Mouse (Mus musculus): ENCODE data around the gene Pycr2.

Gene Pycr2

GRCm38 (mm10) chr1:180940776-180941460, 36.8 kb downstream of the Pycr2 start:
- DNase-seq (ENCODE audit: low spot score in 2 of 2): no peak

GRCm38 (mm10) chr1:180941726-180942125, 37.6 kb downstream of the Pycr2 start:
- no peak for DNase-seq (ENCODE audit: low spot score in 2 of 2)

DNA sequence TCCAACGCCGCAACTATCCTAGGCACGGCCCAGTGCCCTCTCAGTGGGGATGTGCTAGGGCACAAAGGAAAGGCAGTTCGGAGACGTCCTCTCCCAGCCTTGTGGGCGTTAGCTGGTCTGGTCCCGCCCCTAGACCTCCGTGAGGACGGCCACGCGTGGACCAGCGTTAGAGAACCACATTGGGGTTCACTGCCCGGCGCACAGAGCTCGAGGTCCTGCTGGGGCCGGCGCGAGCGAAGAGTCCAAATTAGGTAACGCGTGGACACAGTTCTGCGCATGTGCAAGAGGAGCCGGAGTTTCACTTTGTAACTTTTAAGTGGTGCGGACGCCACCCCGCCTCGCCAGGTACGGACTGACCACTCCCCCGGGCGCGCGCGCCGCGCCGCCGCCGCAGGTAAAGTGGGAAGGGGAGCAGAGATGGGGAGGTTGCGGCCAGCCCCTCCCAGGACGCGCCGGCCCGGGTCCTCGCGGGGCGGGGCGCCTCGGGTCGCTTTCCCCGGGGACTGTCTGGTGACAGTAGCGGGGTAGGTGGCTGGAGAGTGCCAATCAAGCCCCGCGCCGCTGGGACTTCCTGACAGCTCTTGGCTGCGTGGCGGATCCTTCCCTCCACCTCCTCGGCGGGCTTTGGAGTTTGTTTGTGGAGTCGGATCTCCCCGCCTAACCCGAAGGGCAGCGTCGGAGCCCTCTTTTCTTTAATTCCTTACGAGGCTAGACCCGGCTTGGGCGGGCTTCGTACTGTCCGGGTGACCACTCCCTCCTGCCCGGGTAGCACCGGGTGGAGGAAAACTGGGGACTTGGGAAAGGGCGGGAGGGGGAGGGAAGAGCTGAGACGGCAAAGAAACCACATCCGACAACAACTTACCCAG, 38.3 kb downstream of the Pycr2 start, which contains the start of gene Tmem63a:
Gene Tmem63a, plus strand, starts transcription at position 179 of the 866 bp plus-strand sequence.
- DNase-seq (ENCODE audit: low spot score in 2 of 2): peak in 1 of 2 experiments; percentile 31

- no peak for DNase-seq (ENCODE audit: low spot score in 2 of 2)
Measured at GRCm38 (mm10) chr1:180943032-180943644, 39.0 kb downstream of the Pycr2 start.

DNA sequence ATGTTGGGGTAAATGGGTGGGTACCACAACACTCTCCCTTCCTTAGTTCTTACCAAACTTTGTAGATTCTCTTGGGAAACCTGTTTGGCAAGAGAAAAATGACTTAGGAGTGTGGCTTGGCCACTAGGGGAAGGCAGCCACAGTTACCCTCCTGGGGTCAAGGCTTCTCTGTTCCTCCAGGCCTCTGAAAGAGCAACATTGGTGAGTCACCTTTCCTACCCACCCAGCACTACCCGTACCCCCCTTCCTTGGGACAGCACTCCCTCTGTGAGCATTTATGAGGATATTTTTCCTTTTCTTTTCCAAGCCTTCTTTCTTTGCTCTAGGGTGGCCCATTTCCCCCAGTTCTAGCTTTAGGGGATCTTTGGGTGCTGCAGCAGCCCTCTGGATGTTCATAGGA, 39.8 kb downstream of the Pycr2 start:
- DNase-seq (ENCODE audit: low spot score in 2 of 2): no peak

DNA sequence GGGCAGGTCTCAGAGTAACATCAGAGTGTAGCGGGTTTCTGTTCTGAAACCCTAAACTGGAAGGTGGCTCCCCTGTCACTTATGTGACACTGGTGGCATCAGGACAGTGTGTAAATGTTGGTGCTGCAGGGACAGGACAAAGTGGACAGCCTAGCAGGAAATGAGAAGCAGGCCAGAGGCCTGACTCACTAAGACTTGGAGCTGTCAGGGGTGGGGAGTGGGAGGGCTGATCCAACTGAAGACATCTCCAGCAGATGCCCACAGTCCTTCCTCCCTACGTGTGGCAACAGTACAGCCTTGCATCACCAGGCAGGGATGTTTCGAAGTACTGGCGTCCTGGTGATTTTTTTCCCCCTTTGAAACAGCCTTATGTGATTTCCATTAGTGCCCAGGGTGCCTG, 40.5 kb downstream of the Pycr2 start:
- no peak for DNase-seq (ENCODE audit: low spot score in 2 of 2)

GRCm38 (mm10) chr1:180945001-180945980, 41.2 kb downstream of the Pycr2 start:
- peak in 1 of 2 experiments; percentile 48 for DNase-seq (ENCODE audit: low spot score in 2 of 2)

- no peak for DNase-seq (ENCODE audit: low spot score in 2 of 2)
Measured at GRCm38 (mm10) chr1:180946448-180946847, 42.4 kb downstream of the Pycr2 start.

GRCm38 (mm10) chr1:180952085-180952746, 48.1 kb downstream of the Pycr2 start:
- DNase-seq (ENCODE audit: low spot score in 2 of 2): no peak

- DNase-seq (ENCODE audit: low spot score in 2 of 2): no peak
Measured at GRCm38 (mm10) chr1:180952808-180953207, 48.7 kb downstream of the Pycr2 start.

GRCm38 (mm10) chr1:180956401-180956800, 52.3 kb downstream of the Pycr2 start:
- no peak for DNase-seq (ENCODE audit: low spot score in 2 of 2)

- no peak for DNase-seq (ENCODE audit: low spot score in 2 of 2)
Measured at GRCm38 (mm10) chr1:180956973-180957381, 52.9 kb downstream of the Pycr2 start.

All from left cerebral cortex, adult 9 months (tissue).